Mouse (Mus musculus) cerebellum, adult 2 months (tissue): ENCODE measurements around the gene Nr1h2. TPM values are rescaled to one million over a fixed set of nuclear protein-coding genes. Genes with fewer than 3 reads are reported as not detected.

Source experiments
- DNase-seq, 2 experiments: peaks; one replicate each; pipeline ENCODE4 v3.0.0; 2021
- H3K27ac ChIP-seq: fragments of 200-500 bp; 2 replicates; pipeline ENCODE4 v1.5.1; 2012; ENCODE audit warnings: low read length, control low read depth, inconsistent platforms; ENCODE audit not compliant: insufficient read depth
- H3K27me3 ChIP-seq: fragments of 200-500 bp; 2 replicates; pipeline ENCODE4 v1.6.1; 2012; ENCODE audit warnings: inconsistent platforms, mild to moderate bottlenecking, low read length, moderate library complexity; ENCODE audit not compliant: control insufficient read depth, insufficient read depth
- H3K4me1 ChIP-seq: fragments of 200-500 bp; 2 replicates; pipeline ENCODE4 v1.6.1; 2011; ENCODE audit warnings: low read length; ENCODE audit not compliant: control insufficient read depth, insufficient read depth
- H3K4me3 ChIP-seq: fragments of 200-500 bp; replicated peaks from 2 replicates; pipeline ENCODE3; 2011; ENCODE audit warnings: mild to moderate bottlenecking, low read depth, low read length, control low read depth; ENCODE audit not compliant: insufficient read depth
- CTCF ChIP-seq: fragments of 200-500 bp; IDR thresholded peaks from 2 replicates; pipeline ENCODE4 v1.5.1; 2011; ENCODE audit warnings: low read depth, mild to moderate bottlenecking, control low read depth, low read length, moderate library complexity, borderline replicate concordance; ENCODE audit not compliant: insufficient read depth
- POLR2A ChIP-seq: fragments of 200-500 bp; IDR thresholded peaks from 2 replicates; pipeline ENCODE4 v1.6.1; 2011; ENCODE audit warnings: low read length, control low read depth, borderline replicate concordance; ENCODE audit not compliant: insufficient read depth
- WGBS: fragments of 180-500 bp; shearing (Covaris S2); methylation state at CpG from one replicate; pipeline ENCODE4 v1.1.7; 2018; 5-methylcytosine and 5-hydroxymethylcytosine counted together
- polyA plus RNA-seq: library from polyadenylated mRNA; depleted of rRNA; stranded (reverse); fragments of >200 nt; gene quantifications from 2 replicates; pipeline ENCODE4 v1.2.3, GENCODE M21; 2012

Gene Nr1h2
- polyA plus RNA-seq, 1 experiment = 106 TPM

- WGBS = 8% methylated on average over 13 of the region's 13 CpGs
- DNase-seq = peak; percentile 53 to 57
- Histone ChIP-seq H3K4me3 (peak overlapping the region; percentile 97), H3K27me3 (no peaks in the 10 kb centered on the region), H3K27ac (no peak overlapping the region), H3K4me1 (peaks cover 7% of the 10 kb centered on the region)
- no peak for TF ChIP-seq POLR2A
- TF ChIP-seq CTCF = no peak
Measured at GRCm38 (mm10) chr7:44589946-44590345, 36.2 kb upstream of the Nr1h2 start.

DNA sequence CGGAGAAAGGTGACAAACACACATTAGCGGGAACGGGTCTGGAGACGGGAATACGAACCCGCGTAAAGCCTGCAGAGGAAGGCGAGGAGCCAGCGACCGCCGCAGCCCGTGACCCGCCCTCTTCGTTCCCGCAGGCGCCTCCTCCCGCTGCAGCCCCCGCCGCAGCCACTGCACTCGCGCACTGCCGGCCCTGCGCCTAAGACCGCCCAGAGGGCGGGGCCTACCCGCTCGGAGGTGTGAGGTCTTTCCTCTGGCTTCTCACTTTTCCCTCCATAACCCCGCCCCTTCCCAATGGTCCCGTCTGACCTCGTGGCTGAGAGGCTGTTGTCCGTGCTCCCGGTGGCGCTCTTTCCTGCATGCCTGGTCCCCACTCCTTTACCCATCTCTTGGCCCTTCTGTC lies 35.4 kb upstream of the Nr1h2 start:
- DNase-seq = peak; percentile 95 to 98
- Histone ChIP-seq H3K27ac (peak overlapping the region; percentile 88), H3K27me3 (no peaks in the 10 kb centered on the region), H3K4me3 (peak overlapping the region; percentile 97), H3K4me1 (peaks cover 4% of the 10 kb centered on the region; the same call in 1 of the 2 replicates)
- WGBS = under 1% methylated on average over 33 of the region's 33 CpGs
- TF ChIP-seq CTCF (peak; percentile 32; the same call in 1 of the 2 replicates), POLR2A (peak; percentile 71; the same call in 1 of the 2 replicates)

- peak; percentile 65 for DNase-seq
- 2% methylated on average over 12 of the region's 12 CpGs for WGBS
- Histone ChIP-seq H3K4me3 (peak overlapping the region; percentile 78), H3K27ac (peak overlapping the region; percentile 88), H3K4me1 (peaks cover 4% of the 10 kb centered on the region; the same call in 1 of the 2 replicates), H3K27me3 (no peaks in the 10 kb centered on the region)
- TF ChIP-seq CTCF = no peak
- no peak for TF ChIP-seq POLR2A
Measured at GRCm38 (mm10) chr7:44588338-44588737, 34.6 kb upstream of the Nr1h2 start.

DNA sequence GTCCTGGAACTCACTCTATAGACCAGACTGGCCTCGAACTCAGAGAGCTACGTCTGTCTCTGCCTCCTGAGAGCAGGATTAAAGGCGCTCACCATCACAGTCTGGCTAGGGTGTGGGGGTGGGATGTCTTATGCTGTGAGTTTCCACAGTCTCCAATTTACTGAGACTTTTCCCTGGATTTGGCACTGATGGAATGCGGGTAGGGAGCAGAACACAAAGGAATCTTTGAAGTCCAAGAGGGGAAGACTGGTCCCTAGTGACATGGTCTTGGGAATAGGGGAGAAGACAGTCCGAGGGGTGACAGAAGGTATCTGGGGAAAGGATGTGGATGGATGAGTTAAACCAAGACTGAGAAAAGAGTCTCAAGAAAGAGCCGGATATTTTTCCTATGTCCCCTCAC lies 33.9 kb upstream of the Nr1h2 start:
- peaks cover 4% of the 10 kb centered on the region; the same call in 1 of the 2 replicates for H3K4me1 ChIP-seq
- whole genome bisulfite sequencing = 25% methylated on average over 6 of the region's 6 CpGs

GRCm38 (mm10) chr7:44586930-44587329 lies 33.2 kb upstream of the Nr1h2 start:
- H3K27ac ChIP-seq = peak overlapping the region; percentile 93; the same call in 1 of the 2 replicates
- under 1% methylated on average over 18 of the region's 18 CpGs for WGBS
- peaks cover 4% of the 10 kb centered on the region; the same call in 1 of the 2 replicates for H3K4me1 ChIP-seq
- TF ChIP-seq CTCF (no peak), POLR2A (peak; percentile 38; the same call in 1 of the 2 replicates)
- H3K4me3 ChIP-seq = peak overlapping the region; percentile 78
- H3K27me3 ChIP-seq = no peaks in the 10 kb centered on the region
- DNase-seq = peak; percentile 90 to 93

More for the DNA sequence above, 33.9 kb upstream of the Nr1h2 start:
- DNase-seq = peak; percentile 17 to 32
- H3K27me3 ChIP-seq = no peaks in the 10 kb centered on the region
- peak overlapping the region; percentile 78 for H3K4me3 ChIP-seq
- TF ChIP-seq CTCF = no peak
- no peak for TF ChIP-seq POLR2A
- H3K27ac ChIP-seq = no peak overlapping the region

DNA sequence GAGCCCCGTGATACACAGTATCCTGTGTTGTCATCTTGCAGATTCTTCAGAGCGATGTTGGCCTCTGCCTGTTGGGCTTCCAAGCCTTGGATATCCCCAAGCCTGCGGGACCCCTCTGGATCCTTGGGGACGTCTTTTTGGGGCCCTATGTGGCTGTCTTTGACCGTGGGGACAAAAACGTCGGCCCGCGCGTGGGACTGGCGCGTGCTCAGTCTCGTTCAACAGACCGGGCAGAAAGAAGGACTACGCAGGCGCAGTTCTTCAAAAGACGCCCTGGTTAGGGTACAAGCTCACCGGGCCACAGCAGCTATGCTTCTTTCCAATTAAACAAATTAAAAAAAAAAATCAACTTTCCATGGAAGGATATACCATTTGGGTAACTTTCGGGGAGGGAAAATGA lies 32.8 kb upstream of the Nr1h2 start:
- H3K27ac ChIP-seq = peak overlapping the region; percentile 93

GRCm38 (mm10) chr7:44585606-44586005 lies 31.9 kb upstream of the Nr1h2 start:
- Histone ChIP-seq H3K4me3 (no peak overlapping the region), H3K27me3 (no peaks in the 10 kb centered on the region), H3K4me1 (peaks cover 4% of the 10 kb centered on the region; the same call in 1 of the 2 replicates), H3K27ac (no peak overlapping the region)
- WGBS = 95% methylated on average over 6 of the region's 6 CpGs
- no peak for TF ChIP-seq CTCF
- no peak for TF ChIP-seq POLR2A
- peak in 1 of 2 experiments; percentile 25 for DNase-seq

More for the DNA sequence above, 32.8 kb upstream of the Nr1h2 start:
- 7% methylated on average over 19 of the region's 19 CpGs for WGBS
- DNase-seq = peak; percentile 85 to 87
- Histone ChIP-seq H3K27me3 (no peaks in the 10 kb centered on the region), H3K4me3 (peak overlapping the region; percentile 78), H3K4me1 (peaks cover 4% of the 10 kb centered on the region; the same call in 1 of the 2 replicates)
- no peak for TF ChIP-seq CTCF
- peak; percentile 52; the same call in 1 of the 2 replicates for TF ChIP-seq POLR2A

GRCm38 (mm10) chr7:44584921-44585320 lies 31.2 kb upstream of the Nr1h2 start:
- no peak overlapping the region for H3K4me3 ChIP-seq
- H3K4me1 ChIP-seq = peaks cover 4% of the 10 kb centered on the region; the same call in 1 of the 2 replicates
- no peaks in the 10 kb centered on the region for H3K27me3 ChIP-seq
- no peak overlapping the region for H3K27ac ChIP-seq
- DNase-seq = no peak
- TF ChIP-seq POLR2A = 0 out of 2 replicates have a peak, but pooled peaks have one; percentile 8
- no peak for TF ChIP-seq CTCF
- WGBS = 85% methylated on average over 6 of the region's 6 CpGs
